Comparison of ENCODE assay signal across 18 mouse cellular contexts in genomic region chr8:93360113-93360512, GRCm38 (mm10). TPM values are rescaled to one million over a fixed set of nuclear protein-coding genes. Genes with fewer than 3 reads are reported as not detected.
DNase-seq lines count a peak whose midpoint lies in the region; ATAC-seq and TF ChIP-seq lines count a peak whose summit lies in the region.
"Had no signal": no experiment of that assay in that cellular context is flagged by ENCODE, and none has a peak within 500 bp of the region (broad histone marks: within the 10 kb centered on the region; RNA-seq: fewer than 3 reads in every experiment).

No protein-coding gene starts in this region.

- no peak overlapping the region for H3K4me3 ChIP-seq in intestine, embryonic 14.5 days (ENCODE audit: low read depth, low read length)
- no peak overlapping the region for H3K4me3 ChIP-seq in intestine, embryonic 15.5 days (replicated peaks)
- no peak overlapping the region for H3K4me3 ChIP-seq in limb, embryonic 14.5 days (replicated peaks; ENCODE audit: low read length)
- no peak overlapping the region for H3K4me3 ChIP-seq in forebrain, embryonic 15.5 days
- H3K4me3 ChIP-seq: midbrain, embryonic 10.5 days had no signal

- no peaks in the 10 kb centered on the region for H3K27me3 ChIP-seq in intestine, embryonic 14.5 days (replicated peaks; ENCODE audit: control insufficient read depth, insufficient read depth, low read length)
- H3K27me3 ChIP-seq in intestine, embryonic 15.5 days (replicated peaks): no peaks in the 10 kb centered on the region
- no peaks in the 10 kb centered on the region for H3K27me3 ChIP-seq in limb, embryonic 14.5 days (ENCODE audit: control insufficient read depth, insufficient read depth, low read length)
- no peaks in the 10 kb centered on the region for H3K27me3 ChIP-seq in forebrain, embryonic 15.5 days

- no peaks in the 10 kb centered on the region for H3K9me3 ChIP-seq in intestine, embryonic 14.5 days (ENCODE audit: control insufficient read depth, low read length)
- no peaks in the 10 kb centered on the region for H3K9me3 ChIP-seq in intestine, embryonic 15.5 days
- H3K9me3 ChIP-seq in limb, embryonic 14.5 days (ENCODE audit: control insufficient read depth, low read length): no peaks in the 10 kb centered on the region
- H3K9me3 ChIP-seq in forebrain, embryonic 15.5 days: no peaks in the 10 kb centered on the region
- H3K9me3 ChIP-seq: midbrain, embryonic 10.5 days had no signal

- no peak overlapping the region for H3K9ac ChIP-seq in intestine, embryonic 14.5 days (ENCODE audit: low read length)
- no peak overlapping the region for H3K9ac ChIP-seq in intestine, embryonic 15.5 days
- no peak overlapping the region for H3K9ac ChIP-seq in limb, embryonic 14.5 days (ENCODE audit: low read depth, low read length, severe bottlenecking)
- no peak overlapping the region for H3K9ac ChIP-seq in forebrain, embryonic 15.5 days (replicated peaks)
- H3K9ac ChIP-seq: liver, embryonic 14.5 days had no signal

- H3K4me1 ChIP-seq in intestine, embryonic 14.5 days (replicated peaks; ENCODE audit: control insufficient read depth, insufficient read depth, low read length): no peaks in the 10 kb centered on the region
- no peaks in the 10 kb centered on the region for H3K4me1 ChIP-seq in intestine, embryonic 15.5 days (replicated peaks)
- H3K4me1 ChIP-seq in limb, embryonic 14.5 days (ENCODE audit: control insufficient read depth, insufficient read depth, low read length): no peaks in the 10 kb centered on the region; the same call in 1 of the 2 replicates
- H3K4me1 ChIP-seq in forebrain, embryonic 15.5 days: no peaks in the 10 kb centered on the region
- H3K4me1 ChIP-seq: midbrain, embryonic 10.5 days had no signal

- TF ChIP-seq POLR2A in limb, embryonic 14.5 days (IDR thresholded peaks at IDR 0.05; ENCODE audit: borderline replicate concordance, extremely low read depth, insufficient read depth, insufficient read length): no peak

- DNase-seq in intestine, embryonic 14.5 days (ENCODE audit: low spot score): peak; percentile 63
- peak; percentile 29 for DNase-seq in NIH3T3 (ENCODE audit: low read depth)
- peak; percentile 36 for DNase-seq in embryo, embryonic 11 days
- peak; percentile 7 for DNase-seq in limb, embryonic 14.5 days (ENCODE audit: low spot score)
- no peak for DNase-seq in thymus, postnatal 0 days (ENCODE audit: low spot score)
- DNase-seq: cerebellum, adult 18-20 months; gastrocnemius, postnatal 14 days; lung, postnatal 10 days; right cerebral cortex, postnatal 14 days had no signal

- no peak overlapping the region for H3K27ac ChIP-seq in intestine, embryonic 14.5 days (ENCODE audit: low read depth)
- no peak overlapping the region for H3K27ac ChIP-seq in intestine, embryonic 15.5 days
- no peak overlapping the region for H3K27ac ChIP-seq in limb, embryonic 14.5 days (replicated peaks; ENCODE audit: low read depth, low read length)
- H3K27ac ChIP-seq in forebrain, embryonic 15.5 days (replicated peaks): no peak overlapping the region
- H3K27ac ChIP-seq: liver, embryonic 14.5 days; midbrain, embryonic 10.5 days had no signal

- no peak for ATAC-seq in intestine, embryonic 14.5 days (replicated peaks; ENCODE audit: low FRiP score, low TSS enrichment, low read depth)
- ATAC-seq in intestine, embryonic 15.5 days: no peak
- no peak for ATAC-seq in limb, embryonic 14.5 days (ENCODE audit: low FRiP score, low read depth)
- no peak for ATAC-seq in forebrain, embryonic 15.5 days (replicated peaks)
- ATAC-seq: intestine, postnatal 0 days had no signal

- H3K4me2 ChIP-seq in intestine, embryonic 14.5 days (ENCODE audit: low read length): no peak overlapping the region
- no peak overlapping the region for H3K4me2 ChIP-seq in intestine, embryonic 15.5 days (replicated peaks)
- no peak overlapping the region for H3K4me2 ChIP-seq in limb, embryonic 14.5 days (replicated peaks; ENCODE audit: low read depth, low read length, severe bottlenecking)
- no peak overlapping the region for H3K4me2 ChIP-seq in forebrain, embryonic 15.5 days (replicated peaks)
- H3K4me2 ChIP-seq: heart, embryonic 11.5 days had no signal

- no peaks in the 10 kb centered on the region for H3K36me3 ChIP-seq in intestine, embryonic 14.5 days (ENCODE audit: control insufficient read depth, insufficient read depth, low read length)
- no peaks in the 10 kb centered on the region for H3K36me3 ChIP-seq in intestine, embryonic 15.5 days
- no peaks in the 10 kb centered on the region for H3K36me3 ChIP-seq in limb, embryonic 14.5 days (ENCODE audit: control insufficient read depth, insufficient read depth, low read length)
- no peaks in the 10 kb centered on the region for H3K36me3 ChIP-seq in forebrain, embryonic 15.5 days
- H3K36me3 ChIP-seq: midbrain, embryonic 10.5 days had no signal

RNA-seq across cellular contexts. Expression of gene Ces1h, which starts 19.4 kb away (rescaled TPM):
- polyA plus RNA-seq in intestine, embryonic 14.5 days (2014; fragmentation: Nextera tagmentation; extraction: Ambion mirVana): not detected in 2 replicates
- polyA plus RNA-seq in intestine, embryonic 15.5 days (2015; fragmentation: Nextera tagmentation; extraction: Ambion mirVana): not detected in 2 replicates
- polyA plus RNA-seq in limb, embryonic 14.5 days (2012; rRNA removed): not detected in 2 replicates
- polyA plus RNA-seq in limb, embryonic 14.5 days (2014; fragmentation: Nextera tagmentation; extraction: Ambion mirVana): not detected in 2 replicates
- not detected in 2 replicates for polyA plus RNA-seq in forebrain, embryonic 15.5 days (2015; fragmentation: Nextera tagmentation; extraction: Ambion mirVana)
- 0.27 and 0.36 TPM in 2 replicates for polyA plus RNA-seq in thymus, postnatal 0 days (2015; fragmentation: Nextera tagmentation; extraction: Ambion mirVana)
- polyA plus RNA-seq: cortical plate, adult 2 months; frontal cortex, adult 2 months; heart, embryonic 11.5 days; intestine, postnatal 0 days; large intestine, adult 2 months; liver, embryonic 14.5 days; midbrain, embryonic 10.5 days had no signal

RNA-seq across cellular contexts. Expression of gene Ces1g, which starts 23.0 kb away (rescaled TPM):
- 0.12 and 0.26 TPM in 2 replicates for polyA plus RNA-seq in intestine, embryonic 14.5 days (2014; fragmentation: Nextera tagmentation; extraction: Ambion mirVana)
- polyA plus RNA-seq in intestine, embryonic 15.5 days (2015; fragmentation: Nextera tagmentation; extraction: Ambion mirVana): 0.08 and 0.15 TPM in 2 replicates
- polyA plus RNA-seq in limb, embryonic 14.5 days (2012; rRNA removed): not detected in 2 replicates
- polyA plus RNA-seq in limb, embryonic 14.5 days (2014; fragmentation: Nextera tagmentation; extraction: Ambion mirVana): not detected in 2 replicates
- polyA plus RNA-seq in forebrain, embryonic 15.5 days (2015; fragmentation: Nextera tagmentation; extraction: Ambion mirVana): not detected in 2 replicates
- polyA plus RNA-seq in thymus, postnatal 0 days (2015; fragmentation: Nextera tagmentation; extraction: Ambion mirVana): 0.17 TPM in 1 of 2 replicates, not detected in the other
- polyA plus RNA-seq: cortical plate, adult 2 months; frontal cortex, adult 2 months; heart, embryonic 11.5 days; intestine, postnatal 0 days; midbrain, embryonic 10.5 days had no signal
